Mouse (Mus musculus): ENCODE results near the gene Gda. TPM values are rescaled to one million over a fixed set of nuclear protein-coding genes. Genes with fewer than 3 reads are reported as not detected.

Gda gene
- total RNA-seq, 1 experiment from 2014 or later = 14.5 TPM

GRCm38 (mm10) chr19:21390904-21391303 lies 82.3 kb downstream of the Gda start:
- ATAC-seq (replicated peaks in 1 of 2; ENCODE audit: insufficient read depth in 1 of 2, low FRiP score in 2 of 2, low TSS enrichment in 1 of 2, low read depth in 1 of 2, poor library complexity in 2 of 2, severe bottlenecking in 2 of 2) = no peak

- ATAC-seq (replicated peaks in 1 of 2; ENCODE audit: insufficient read depth in 1 of 2, low FRiP score in 2 of 2, low TSS enrichment in 1 of 2, low read depth in 1 of 2, poor library complexity in 2 of 2, severe bottlenecking in 2 of 2) = no peak
These were observed 86.4 kb downstream of the Gda start for GRCm38 (mm10) chr19:21386842-21387241.

- peak in 1 of 2 experiments; percentile 32; a peak in 1 of 4 replicates for ATAC-seq (replicated peaks in 1 of 2; ENCODE audit: insufficient read depth in 1 of 2, low FRiP score in 2 of 2, low TSS enrichment in 1 of 2, low read depth in 1 of 2, poor library complexity in 2 of 2, severe bottlenecking in 2 of 2)
These were observed 89.0 kb downstream of the Gda start for GRCm38 (mm10) chr19:21384231-21384630.

- peak in 1 of 2 experiments; percentile 80; a peak in 1 of 4 replicates for ATAC-seq (replicated peaks in 1 of 2; ENCODE audit: insufficient read depth in 1 of 2, low FRiP score in 2 of 2, low TSS enrichment in 1 of 2, low read depth in 1 of 2, poor library complexity in 2 of 2, severe bottlenecking in 2 of 2)
These were observed 89.6 kb downstream of the Gda start for GRCm38 (mm10) chr19:21383491-21384226.

- no peak for ATAC-seq (replicated peaks in 1 of 2; ENCODE audit: insufficient read depth in 1 of 2, low FRiP score in 2 of 2, low TSS enrichment in 1 of 2, low read depth in 1 of 2, poor library complexity in 2 of 2, severe bottlenecking in 2 of 2)
These were observed 91.5 kb downstream of the Gda start for GRCm38 (mm10) chr19:21381696-21382095.

- ATAC-seq (replicated peaks in 1 of 2; ENCODE audit: insufficient read depth in 1 of 2, low FRiP score in 2 of 2, low TSS enrichment in 1 of 2, low read depth in 1 of 2, poor library complexity in 2 of 2, severe bottlenecking in 2 of 2) = no peak
These were observed 94.0 kb downstream of the Gda start for GRCm38 (mm10) chr19:21379195-21379594.

- ATAC-seq (replicated peaks in 1 of 2; ENCODE audit: insufficient read depth in 1 of 2, low FRiP score in 2 of 2, low TSS enrichment in 1 of 2, low read depth in 1 of 2, poor library complexity in 2 of 2, severe bottlenecking in 2 of 2) = peak in 1 of 2 experiments; percentile 27; a peak in 1 of 4 replicates
These were observed 96.6 kb downstream of the Gda start for GRCm38 (mm10) chr19:21376445-21377218.

GRCm38 (mm10) chr19:21373073-21373755 lies 100.0 kb downstream of the Gda start:
- peak; percentile 53 to 72 for ATAC-seq (replicated peaks in 1 of 2; ENCODE audit: insufficient read depth in 1 of 2, low FRiP score in 2 of 2, low TSS enrichment in 1 of 2, low read depth in 1 of 2, poor library complexity in 2 of 2, severe bottlenecking in 2 of 2)

- ATAC-seq (replicated peaks in 1 of 2; ENCODE audit: insufficient read depth in 1 of 2, low FRiP score in 2 of 2, low TSS enrichment in 1 of 2, low read depth in 1 of 2, poor library complexity in 2 of 2, severe bottlenecking in 2 of 2) = peak in 1 of 2 experiments; percentile 43; a peak in 1 of 4 replicates
These were observed 100.7 kb downstream of the Gda start for GRCm38 (mm10) chr19:21372395-21373072.

GRCm38 (mm10) chr19:21371337-21371736 lies 101.9 kb downstream of the Gda start:
- ATAC-seq (replicated peaks in 1 of 2; ENCODE audit: insufficient read depth in 1 of 2, low FRiP score in 2 of 2, low TSS enrichment in 1 of 2, low read depth in 1 of 2, poor library complexity in 2 of 2, severe bottlenecking in 2 of 2) = no peak

GRCm38 (mm10) chr19:21370782-21371181 lies 102.5 kb downstream of the Gda start:
- no peak for ATAC-seq (replicated peaks in 1 of 2; ENCODE audit: insufficient read depth in 1 of 2, low FRiP score in 2 of 2, low TSS enrichment in 1 of 2, low read depth in 1 of 2, poor library complexity in 2 of 2, severe bottlenecking in 2 of 2)

GRCm38 (mm10) chr19:21369175-21369574 lies 104.1 kb downstream of the Gda start:
- no peak for ATAC-seq (replicated peaks in 1 of 2; ENCODE audit: insufficient read depth in 1 of 2, low FRiP score in 2 of 2, low TSS enrichment in 1 of 2, low read depth in 1 of 2, poor library complexity in 2 of 2, severe bottlenecking in 2 of 2)

GRCm38 (mm10) chr19:21368595-21368994 lies 104.7 kb downstream of the Gda start:
- no peak for ATAC-seq (replicated peaks in 1 of 2; ENCODE audit: insufficient read depth in 1 of 2, low FRiP score in 2 of 2, low TSS enrichment in 1 of 2, low read depth in 1 of 2, poor library complexity in 2 of 2, severe bottlenecking in 2 of 2)

- ATAC-seq (replicated peaks in 1 of 2; ENCODE audit: insufficient read depth in 1 of 2, low FRiP score in 2 of 2, low TSS enrichment in 1 of 2, low read depth in 1 of 2, poor library complexity in 2 of 2, severe bottlenecking in 2 of 2) = no peak
These were observed 115.5 kb downstream of the Gda start for GRCm38 (mm10) chr19:21357792-21358191.

- ATAC-seq (replicated peaks in 1 of 2; ENCODE audit: insufficient read depth in 1 of 2, low FRiP score in 2 of 2, low TSS enrichment in 1 of 2, low read depth in 1 of 2, poor library complexity in 2 of 2, severe bottlenecking in 2 of 2) = no peak
These were observed 123.6 kb downstream of the Gda start for GRCm38 (mm10) chr19:21349634-21350033.

GRCm38 (mm10) chr19:21346646-21347045 lies 126.6 kb downstream of the Gda start:
- no peak for ATAC-seq (replicated peaks in 1 of 2; ENCODE audit: insufficient read depth in 1 of 2, low FRiP score in 2 of 2, low TSS enrichment in 1 of 2, low read depth in 1 of 2, poor library complexity in 2 of 2, severe bottlenecking in 2 of 2)
